Mouse (Mus musculus): ENCODE results near the gene Prss28. TPM values are rescaled to one million over a fixed set of nuclear protein-coding genes. Genes with fewer than 3 reads are reported as not detected.

The Prss28 gene
- polyA plus RNA-seq, 1 experiment from 2014 or later, result not detected

Other genes with a start within 250 kb of the Prss28 start
- gene Tmem204, start 225.1 kb upstream of the Prss28 start, polyA plus RNA-seq (2014; fragmentation: Nextera tagmentation; extraction: Ambion mirVana), result 14.4 and 18.5 TPM in 2 replicates
- 22.1 and 25.4 TPM in 2 replicates for gene Telo2, start 192.7 kb upstream of the Prss28 start, polyA plus RNA-seq (2014; fragmentation: Nextera tagmentation; extraction: Ambion mirVana)
- gene Ptx4, start 187.9 kb upstream of the Prss28 start, polyA plus RNA-seq (2014; fragmentation: Nextera tagmentation; extraction: Ambion mirVana), result 0.10 TPM in 1 of 2 replicates, not detected in the other
- gene Clcn7, start 175.3 kb upstream of the Prss28 start, polyA plus RNA-seq (2014; fragmentation: Nextera tagmentation; extraction: Ambion mirVana), result 18.9 and 20.4 TPM in 2 replicates
- gene Ccdc154, start 146.2 kb upstream of the Prss28 start, polyA plus RNA-seq (2014; fragmentation: Nextera tagmentation; extraction: Ambion mirVana), result not detected in 2 replicates
- 0.17 TPM in 1 of 2 replicates, not detected in the other for gene Gm38655, start 133.2 kb upstream of the Prss28 start, polyA plus RNA-seq (2014; fragmentation: Nextera tagmentation; extraction: Ambion mirVana)
- gene BC003965, start 124.1 kb upstream of the Prss28 start, polyA plus RNA-seq (2014; fragmentation: Nextera tagmentation; extraction: Ambion mirVana), result 24.6 and 26.7 TPM in 2 replicates
- 2.9 and 3.2 TPM in 2 replicates for gene Unkl, start 120.2 kb upstream of the Prss28 start, polyA plus RNA-seq (2014; fragmentation: Nextera tagmentation; extraction: Ambion mirVana)
- 22.6 and 25.5 TPM in 2 replicates for gene Gnptg, start 68.5 kb upstream of the Prss28 start, polyA plus RNA-seq (2014; fragmentation: Nextera tagmentation; extraction: Ambion mirVana)
- gene Tsr3, start 68.5 kb upstream of the Prss28 start, polyA plus RNA-seq (2014; fragmentation: Nextera tagmentation; extraction: Ambion mirVana), result 32.1 and 33.6 TPM in 2 replicates
- gene Baiap3, start 52.3 kb upstream of the Prss28 start, polyA plus RNA-seq (2014; fragmentation: Nextera tagmentation; extraction: Ambion mirVana), result 0.35 and 0.63 TPM in 2 replicates
- gene Ube2i, start 34.0 kb upstream of the Prss28 start, polyA plus RNA-seq (2014; fragmentation: Nextera tagmentation; extraction: Ambion mirVana), result 471 and 482 TPM in 2 replicates
- gene Prss34, start 10.3 kb upstream of the Prss28 start, polyA plus RNA-seq (2014; fragmentation: Nextera tagmentation; extraction: Ambion mirVana), result not detected in 2 replicates
- gene Prss29, start 10.0 kb downstream of the Prss28 start, polyA plus RNA-seq (2014; fragmentation: Nextera tagmentation; extraction: Ambion mirVana), result not detected in 2 replicates
- not detected in 2 replicates for gene Tpsab1, start 36.9 kb downstream of the Prss28 start, polyA plus RNA-seq (2014; fragmentation: Nextera tagmentation; extraction: Ambion mirVana)
- gene Tpsb2, start 57.7 kb downstream of the Prss28 start, polyA plus RNA-seq (2014; fragmentation: Nextera tagmentation; extraction: Ambion mirVana), result not detected in 2 replicates
- 0.69 and 1.6 TPM in 2 replicates for gene Tpsg1, start 60.6 kb downstream of the Prss28 start, polyA plus RNA-seq (2014; fragmentation: Nextera tagmentation; extraction: Ambion mirVana)
- 10.3 and 10.6 TPM in 2 replicates for gene Cacna1h, start 125.1 kb downstream of the Prss28 start, polyA plus RNA-seq (2014; fragmentation: Nextera tagmentation; extraction: Ambion mirVana)
- 0.97 and 1.2 TPM in 2 replicates for gene Tekt4, start 146.0 kb downstream of the Prss28 start, polyA plus RNA-seq (2014; fragmentation: Nextera tagmentation; extraction: Ambion mirVana)
- 0.84 and 1.0 TPM in 2 replicates for gene Sstr5, start 188.6 kb downstream of the Prss28 start, polyA plus RNA-seq (2014; fragmentation: Nextera tagmentation; extraction: Ambion mirVana)